Mouse (Mus musculus) heart, adult 2 months (tissue): ENCODE results near the gene Trappc12. TPM values are rescaled to one million over a fixed set of nuclear protein-coding genes. Genes with fewer than 3 reads are reported as not detected.

ENCODE experiments used
- DNase-seq, 2 experiments: peaks; one replicate each; pipeline ENCODE4 v3.0.0; 2021
- H3K27ac ChIP-seq: fragments of 200-600 bp; 2 replicates; pipeline ENCODE4 v1.8.1; 2022
- H3K27me3 ChIP-seq: fragments of 200-500 bp; 2 replicates; pipeline ENCODE4 v1.6.1; 2012; ENCODE audit warnings: mild to moderate bottlenecking, low read length, inconsistent platforms, mixed read lengths; ENCODE audit not compliant: control insufficient read depth, insufficient read depth
- H3K36me3 ChIP-seq: fragments of 200-500 bp; 2 replicates; pipeline ENCODE4 v1.6.1; 2012; ENCODE audit warnings: low read length, inconsistent platforms; ENCODE audit not compliant: control insufficient read depth, insufficient read depth
- H3K4me1 ChIP-seq: fragments of 200-500 bp; 2 replicates; pipeline ENCODE4 v1.6.1; 2011; ENCODE audit warnings: low read length; ENCODE audit not compliant: control insufficient read depth, insufficient read depth
- H3K4me3 ChIP-seq: fragments of 200-600 bp; 2 replicates; pipeline ENCODE4 v1.8.1; 2022
- H3K79me2 ChIP-seq: fragments of 200-500 bp; replicated peaks from 2 replicates; pipeline ENCODE4 v1.6.1; 2012; ENCODE audit warnings: mild to moderate bottlenecking, inconsistent platforms, low read length, moderate library complexity, mixed read lengths; ENCODE audit not compliant: control insufficient read depth, insufficient read depth
- H3K9ac ChIP-seq: fragments of 200-500 bp; 2 replicates; pipeline ENCODE4 v1.6.1; 2012; ENCODE audit warnings: low read depth, mild to moderate bottlenecking, control low read depth, inconsistent platforms, low read length, mixed read lengths
- CTCF ChIP-seq: fragments of 200-600 bp; IDR thresholded peaks from 2 replicates; pipeline ENCODE4 v1.8.1; 2022; ENCODE audit warnings: antibody characterized with exemption, mild to moderate bottlenecking, moderate library complexity
- EP300 ChIP-seq: fragments of 200-500 bp; IDR thresholded peaks from 2 replicates; pipeline ENCODE4 v1.6.1; 2011; ENCODE audit warnings: low read depth, low read length, control low read depth; ENCODE audit not compliant: insufficient read depth
- POLR2A ChIP-seq: fragments of 200-500 bp; IDR thresholded peaks from 2 replicates; pipeline ENCODE4 v1.6.1; 2011; ENCODE audit warnings: mild to moderate bottlenecking, low read depth, low read length, control low read depth; ENCODE audit not compliant: insufficient read depth
- WGBS: fragments of 180-500 bp; shearing (Covaris S2); methylation state at CpG from one replicate; pipeline ENCODE4 v1.1.7; 2018; 5-methylcytosine and 5-hydroxymethylcytosine counted together
- intact Hi-C: fragments of 180-260 bp; cut with DNase I; formaldehyde crosslinking; loops from one replicate; pipeline ENCODE4 v1.15.1; 2025
- polyA plus RNA-seq: library from polyadenylated mRNA; depleted of rRNA; stranded (reverse); fragments of >200 nt; gene quantifications from 2 replicates; pipeline ENCODE4 v1.2.3, GENCODE M21; 2012
- total RNA-seq, 2 experiments: library from RNA; stranded (reverse); gene quantifications; 2 replicates each; pipeline ENCODE4 v1.2.3; 2021

Trappc12 gene
- total and polyA plus RNA-seq, 3 experiments, result 19.7 to 21.3 (median 20.9) TPM

DNA sequence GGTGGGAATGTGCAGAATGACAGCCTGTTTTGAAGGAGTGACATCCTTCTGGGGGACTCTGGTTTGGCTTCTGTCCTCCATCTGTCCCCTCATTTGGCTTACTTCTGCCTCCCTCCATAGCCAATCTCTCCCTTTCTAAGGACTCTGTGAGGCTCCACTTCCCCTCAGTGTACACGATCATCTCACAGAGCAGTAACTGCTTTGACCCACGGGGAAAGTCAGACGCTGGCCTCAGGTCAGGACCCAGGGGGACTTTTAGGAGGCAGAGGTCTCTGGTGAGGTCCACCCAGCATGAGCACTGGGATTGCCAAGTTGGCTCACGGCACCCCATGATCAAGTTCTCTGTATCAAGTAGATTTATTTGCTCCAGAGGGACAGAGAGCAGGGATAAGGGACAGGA is 42.1 kb downstream of the Trappc12 start:
- 83% methylated on average over 4 of the region's 4 CpGs for whole genome bisulfite sequencing
- no peaks in the 10 kb centered on the region for H3K36me3 ChIP-seq
- no peaks in the 10 kb centered on the region for H3K27me3 ChIP-seq
- intact Hi-C loops, result loop anchor here (10.0 kb wide), 1 partner anchor 427 kb away; no protein-coding TSS in a partner anchor
- H3K27ac ChIP-seq, result no peak overlapping the region
- no peak overlapping the region for H3K4me3 ChIP-seq
- TF ChIP-seq CTCF, result no peak
- no peak for TF ChIP-seq POLR2A
- no peak for TF ChIP-seq EP300
- no peaks in the 10 kb centered on the region for H3K79me2 ChIP-seq
- DNase-seq, result no peak
- no peaks in the 10 kb centered on the region for H3K4me1 ChIP-seq
- no peak overlapping the region for H3K9ac ChIP-seq

- no peak overlapping the region for H3K4me3 ChIP-seq
- H3K79me2 ChIP-seq, result no peaks in the 10 kb centered on the region
- H3K27me3 ChIP-seq, result no peaks in the 10 kb centered on the region
- no peaks in the 10 kb centered on the region for H3K36me3 ChIP-seq
- intact Hi-C loops, result loop anchor here (10.0 kb wide), 1 partner anchor 430 kb away; no protein-coding TSS in a partner anchor
- WGBS, result 89% methylated on average over 6 of the region's 6 CpGs
- H3K9ac ChIP-seq, result no peak overlapping the region
- no peak for DNase-seq
- no peak overlapping the region for H3K27ac ChIP-seq
- H3K4me1 ChIP-seq, result no peaks in the 10 kb centered on the region; the same call in 1 of the 2 replicates
- TF ChIP-seq CTCF, result no peak
- TF ChIP-seq EP300, result no peak
- TF ChIP-seq POLR2A, result no peak
These were observed 45.1 kb downstream of the Trappc12 start for GRCm38 (mm10) chr12:28705204-28705603.

GRCm38 (mm10) chr12:28704381-28704780 is 45.9 kb downstream of the Trappc12 start:
- Histone ChIP-seq H3K4me1 (no peaks in the 10 kb centered on the region; the same call in 1 of the 2 replicates), H3K36me3 (no peaks in the 10 kb centered on the region), H3K27me3 (no peaks in the 10 kb centered on the region), H3K79me2 (no peaks in the 10 kb centered on the region), H3K4me3 (no peak overlapping the region), H3K27ac (no peak overlapping the region), H3K9ac (no peak overlapping the region)
- 52% methylated on average over 12 of the region's 12 CpGs for WGBS
- TF ChIP-seq POLR2A, result no peak
- no peak for TF ChIP-seq EP300
- peak; percentile 29 for TF ChIP-seq CTCF
- intact Hi-C loops, result loop anchor here (5.0 to 10.0 kb wide), 2 partner anchors 128 to 430 kb away; no protein-coding TSS in a partner anchor
- no peak for DNase-seq

- peak overlapping the region; percentile 10; the same call in 1 of the 2 replicates for H3K27ac ChIP-seq
- H3K27me3 ChIP-seq, result no peaks in the 10 kb centered on the region
- H3K36me3 ChIP-seq, result no peaks in the 10 kb centered on the region
- H3K9ac ChIP-seq, result no peak overlapping the region
- no peaks in the 10 kb centered on the region; the same call in 1 of the 2 replicates for H3K4me1 ChIP-seq
- intact Hi-C loops, result loop anchor here (5.0 to 10.0 kb wide), 2 partner anchors 131 to 433 kb away; no protein-coding TSS in a partner anchor
- DNase-seq, result no peak
- TF ChIP-seq EP300 (no peak), POLR2A (no peak), CTCF (no peak)
- H3K4me3 ChIP-seq, result no peak overlapping the region
- H3K79me2 ChIP-seq, result no peaks in the 10 kb centered on the region
- WGBS, result 88% methylated on average over 11 of the region's 11 CpGs
These were observed 49.0 kb downstream of the Trappc12 start for GRCm38 (mm10) chr12:28701302-28701701.

DNA sequence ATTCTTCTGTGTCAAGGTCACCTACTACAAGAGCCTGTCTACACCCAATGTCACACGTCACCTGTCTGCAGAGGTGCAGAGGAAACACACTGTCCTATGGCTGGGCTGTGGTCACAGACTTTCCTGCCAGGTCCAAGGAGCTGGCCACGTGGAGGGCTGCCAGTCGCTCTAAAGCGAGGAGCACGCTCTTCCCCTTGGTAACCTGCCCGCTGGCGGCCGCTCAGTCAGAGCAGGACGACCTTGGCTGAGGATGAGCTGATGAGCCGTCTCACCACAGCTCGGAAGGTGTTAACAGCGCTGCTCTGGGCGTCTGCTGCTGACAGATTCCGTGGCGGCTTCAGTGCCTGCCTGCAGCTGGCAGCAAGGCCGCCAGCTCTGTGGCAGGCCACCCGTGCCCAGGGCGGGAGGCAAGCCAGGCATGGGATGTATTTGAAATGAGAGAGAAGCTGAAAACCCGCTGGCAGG is 49.7 kb downstream of the Trappc12 start:
- Histone ChIP-seq H3K36me3 (no peaks in the 10 kb centered on the region), H3K4me3 (no peak overlapping the region), H3K27me3 (no peaks in the 10 kb centered on the region), H3K27ac (peak overlapping the region; percentile 59; the same call in 1 of the 2 replicates), H3K79me2 (no peaks in the 10 kb centered on the region), H3K4me1 (no peaks in the 10 kb centered on the region; the same call in 1 of the 2 replicates), H3K9ac (no peak overlapping the region)
- 50% methylated on average over 19 of the region's 19 CpGs for WGBS
- TF ChIP-seq EP300 (peak; percentile 87), POLR2A (no peak)
- DNase-seq, result peak; percentile 78 to 89
- intact Hi-C loops, result loop anchor here (5.0 to 10.0 kb wide), 2 partner anchors 132 to 434 kb away; no protein-coding TSS in a partner anchor

GRCm38 (mm10) chr12:28700101-28700511 is 50.2 kb downstream of the Trappc12 start:
- H3K27ac ChIP-seq, result peak overlapping the region; percentile 59
- H3K27me3 ChIP-seq, result no peaks in the 10 kb centered on the region
- DNase-seq, result peak in 1 of 2 experiments; percentile 34
- no peaks in the 10 kb centered on the region for H3K36me3 ChIP-seq
- 32% methylated on average over 3 of the region's 3 CpGs for WGBS
- no peak for TF ChIP-seq POLR2A
- TF ChIP-seq EP300, result no peak
- no peak for TF ChIP-seq CTCF
- intact Hi-C loops, result loop anchor here (5.0 to 10.0 kb wide), 2 partner anchors 132 to 435 kb away; no protein-coding TSS in a partner anchor
- H3K4me3 ChIP-seq, result no peak overlapping the region
- no peaks in the 10 kb centered on the region for H3K79me2 ChIP-seq
- no peak overlapping the region for H3K9ac ChIP-seq
- no peaks in the 10 kb centered on the region; the same call in 1 of the 2 replicates for H3K4me1 ChIP-seq
